Mouse (Mus musculus): Measurements from ENCODE around the gene Cgnl1.
"Not testable (repeated sequence)": the region's sequence is repeated elsewhere in the genome, so short reads cannot be mapped to it uniquely, and the experiment has no call there.

The Cgnl1 gene

DNA sequence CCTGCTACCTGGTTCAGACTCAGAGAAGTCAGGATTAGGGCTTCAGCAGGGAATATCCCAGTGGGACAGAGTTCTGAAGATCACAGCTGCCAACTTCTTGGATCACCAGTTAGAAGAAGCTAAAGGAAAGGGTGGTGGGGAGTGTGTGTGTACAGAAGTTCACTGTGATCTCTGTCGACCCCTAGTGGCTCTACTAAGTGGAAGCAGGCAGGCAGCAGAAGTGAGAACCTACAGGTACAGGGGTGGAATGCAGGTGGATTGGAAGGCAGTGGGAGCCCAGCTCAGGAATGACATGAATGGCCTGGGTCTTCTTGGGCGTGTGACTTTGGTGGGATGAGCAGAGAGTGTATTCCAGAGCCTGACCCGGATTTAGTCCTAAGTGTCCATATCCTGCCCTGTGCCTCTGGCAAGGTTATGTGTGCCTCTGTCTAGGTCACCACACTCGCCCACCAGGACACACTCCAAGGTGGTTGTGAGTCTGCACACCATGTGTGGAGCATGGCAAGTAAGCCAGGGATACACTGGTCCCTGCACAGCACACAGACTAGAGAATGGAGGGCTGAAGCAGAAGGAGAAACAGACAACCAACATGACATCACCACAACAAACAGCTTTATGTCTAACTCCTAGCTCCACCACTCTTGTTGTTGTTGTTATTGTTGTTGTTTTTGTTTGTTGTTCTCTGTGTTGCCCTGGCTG lies 147.4 kb downstream of the Cgnl1 start:
- peak; percentile 77 for DNase-seq (ENCODE audit: low spot score)

DNA sequence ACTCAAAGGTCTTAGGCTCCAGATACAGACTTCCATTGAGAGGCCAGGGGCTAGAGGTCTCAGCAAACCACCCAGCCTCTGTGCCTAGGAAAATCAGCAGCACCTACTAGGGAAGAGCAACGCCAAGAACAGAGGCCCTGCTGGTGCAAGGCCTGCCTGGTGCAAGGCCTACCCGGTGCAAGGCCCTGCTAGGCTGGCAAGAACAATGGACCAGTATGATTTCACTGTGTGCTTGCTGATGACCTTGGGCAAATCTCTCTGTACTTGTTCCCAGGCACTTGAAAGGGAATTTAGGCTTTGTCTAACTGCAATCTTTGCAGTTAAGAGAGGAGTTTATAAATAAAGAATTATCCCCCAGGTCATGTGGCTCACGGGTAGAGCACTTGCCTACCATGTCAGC lies 148.8 kb downstream of the Cgnl1 start:
- no peak for DNase-seq (ENCODE audit: low spot score)

DNA sequence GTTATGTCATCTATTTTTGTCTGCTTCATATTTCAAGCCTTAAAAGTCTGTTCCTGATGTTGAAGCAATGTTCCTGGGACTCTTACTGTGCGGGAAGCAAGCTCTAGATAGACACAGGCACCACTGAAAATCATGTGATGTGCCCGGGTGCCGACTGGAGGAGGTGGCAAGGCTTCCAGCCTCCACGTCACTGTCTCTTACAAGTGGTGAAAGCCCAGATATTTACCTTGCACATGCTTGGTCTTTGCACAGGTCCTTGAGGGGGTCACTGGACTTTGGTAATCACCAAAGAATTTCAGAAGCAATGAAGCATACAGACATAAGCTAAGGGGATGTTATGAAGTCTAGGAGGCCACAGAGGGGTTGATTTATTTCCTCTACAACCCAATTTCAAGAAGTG lies 149.4 kb downstream of the Cgnl1 start:
- no peak for DNase-seq (ENCODE audit: low spot score)

DNA sequence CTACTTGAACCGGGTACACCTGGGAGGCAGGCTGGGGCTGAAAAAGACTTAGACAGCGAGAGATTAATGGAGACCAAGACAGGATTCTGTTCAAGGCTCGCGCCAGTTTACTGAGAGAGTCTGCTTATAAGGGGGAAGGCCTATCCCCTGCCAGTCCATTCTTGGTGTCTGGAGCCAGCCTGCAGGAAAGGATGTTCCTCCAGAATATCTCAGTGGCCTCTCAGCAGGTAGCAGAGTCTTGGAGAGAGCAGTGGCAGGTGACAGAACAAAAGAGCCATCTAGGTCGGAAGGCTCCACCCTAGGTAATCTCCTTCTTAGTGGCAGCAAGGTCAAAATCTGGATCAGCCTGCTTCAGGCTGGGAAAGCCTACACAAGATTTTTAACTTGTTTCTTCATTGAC lies 151.3 kb downstream of the Cgnl1 start:
- not testable (repeated sequence) for DNase-seq (ENCODE audit: low spot score)

DNA sequence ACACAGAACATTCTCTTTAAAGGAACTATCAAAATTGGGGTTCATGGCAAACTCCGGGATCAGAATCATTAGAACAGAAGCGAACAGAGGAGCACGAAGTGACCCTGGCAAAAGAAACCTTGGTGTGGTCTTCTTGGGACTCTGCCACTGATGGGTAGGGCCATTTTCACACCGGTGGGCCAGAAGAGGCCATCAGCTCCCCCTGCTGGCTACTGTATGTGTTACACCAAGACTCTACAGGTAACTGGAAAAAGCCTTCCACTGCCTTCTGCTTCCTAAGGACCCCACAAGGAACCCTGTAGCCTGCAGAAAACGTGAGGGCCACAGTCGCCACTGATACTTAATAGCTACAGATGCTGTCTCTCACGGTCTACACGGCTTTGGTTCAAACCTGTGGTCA lies 154.0 kb downstream of the Cgnl1 start:
- peak; percentile 57 for DNase-seq (ENCODE audit: low spot score)

DNA sequence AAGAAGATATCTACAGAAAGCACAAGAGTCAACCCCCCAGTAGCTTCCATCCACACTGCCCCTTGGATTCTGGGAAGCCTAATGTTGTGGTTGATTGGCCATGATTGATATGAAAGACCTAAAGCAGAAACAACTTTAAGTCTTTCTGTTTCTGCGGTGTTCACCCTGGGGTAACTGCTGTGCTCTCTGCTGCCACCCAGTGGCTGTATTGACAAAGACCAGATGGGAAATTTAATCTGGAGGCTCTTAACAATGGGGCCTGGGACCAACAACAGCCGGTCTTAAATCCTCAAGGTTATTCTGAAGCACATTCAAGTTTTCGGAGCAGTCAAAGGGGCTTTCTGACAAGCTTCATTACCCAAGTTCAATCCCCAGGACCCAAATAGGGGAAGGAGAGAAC lies 155.2 kb downstream of the Cgnl1 start:
- peak; percentile 86 for DNase-seq (ENCODE audit: low spot score)

DNA sequence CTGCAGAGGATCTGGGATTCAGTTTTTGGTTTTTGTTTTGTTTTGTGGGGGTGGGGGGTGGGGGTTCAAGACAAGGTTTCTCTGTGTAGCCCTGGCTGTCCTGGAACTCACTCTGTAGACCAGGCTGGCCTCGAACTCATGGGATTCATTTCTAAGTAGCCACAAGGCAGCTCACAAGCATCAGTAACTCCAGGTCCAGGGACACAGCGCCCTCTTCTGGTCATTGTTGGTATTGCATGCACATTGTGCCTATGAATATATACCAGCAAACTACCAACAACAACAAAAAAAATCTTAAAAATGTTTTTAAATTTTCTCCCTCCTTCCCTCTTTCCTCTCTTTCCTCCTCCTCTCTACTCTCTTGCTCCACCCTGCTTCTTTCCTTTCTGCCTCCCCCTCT lies 156.8 kb downstream of the Cgnl1 start:
- peak; percentile 74 for DNase-seq (ENCODE audit: low spot score)

DNA sequence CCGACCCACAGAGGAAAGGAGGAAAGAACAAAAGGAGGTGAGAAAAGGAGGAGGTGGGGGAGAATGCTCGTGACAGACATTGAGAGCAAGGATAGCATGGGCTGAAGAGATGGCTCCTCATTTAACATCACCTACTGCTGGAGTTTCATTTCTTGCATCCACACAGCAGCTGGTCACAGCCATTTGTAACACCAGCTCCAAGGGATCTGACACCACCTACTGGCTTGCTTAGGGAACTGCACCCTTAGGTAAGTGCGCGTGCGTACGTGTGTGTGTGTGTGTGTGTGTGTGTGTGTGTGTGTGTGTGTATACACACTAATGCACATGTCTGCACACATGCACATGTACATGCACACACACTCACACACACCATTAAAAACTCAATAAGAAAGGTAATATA lies 158.4 kb downstream of the Cgnl1 start:
- peak; percentile 74 for DNase-seq (ENCODE audit: low spot score)

DNA sequence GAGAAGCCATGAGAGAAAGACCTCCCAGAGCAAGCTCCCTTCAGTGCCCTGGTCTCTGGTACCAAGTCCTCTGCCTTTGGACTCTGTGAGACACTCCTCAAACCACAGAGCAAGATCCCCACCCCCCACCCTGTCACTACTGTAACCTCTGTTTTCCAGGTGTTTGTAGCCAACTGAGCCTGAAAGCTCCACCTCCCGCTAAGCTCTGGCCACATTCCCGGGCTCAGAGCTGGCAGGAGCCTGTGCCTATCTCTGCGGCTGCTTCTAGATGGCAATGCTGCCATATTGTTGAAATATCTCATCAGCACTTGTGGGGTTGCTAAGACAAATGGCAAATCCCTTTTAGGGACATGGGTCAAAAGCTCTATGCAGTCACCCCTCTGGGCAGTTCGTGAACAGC lies 159.5 kb downstream of the Cgnl1 start:
- DNase-seq (ENCODE audit: low spot score) = no peak

DNA sequence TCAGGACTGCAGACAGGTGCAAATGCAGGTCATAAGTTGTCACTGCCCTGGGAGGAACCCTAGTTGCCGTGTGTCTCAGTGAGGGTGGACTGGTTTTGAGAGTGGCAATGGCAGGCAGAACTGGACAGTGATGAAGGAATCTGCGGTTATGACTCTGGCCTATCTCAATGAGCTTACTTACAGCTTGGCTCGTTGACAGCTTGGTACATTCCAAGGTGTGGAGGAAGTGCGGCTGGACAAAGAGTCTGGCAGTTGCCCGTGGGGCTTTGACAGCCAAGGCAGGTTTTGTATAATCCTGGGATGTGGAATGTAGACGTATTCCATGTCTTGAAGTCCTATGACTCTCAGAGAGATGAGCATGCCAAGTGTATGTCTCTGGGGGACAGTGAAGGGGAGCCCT lies 162.4 kb downstream of the Cgnl1 start:
- DNase-seq (ENCODE audit: low spot score) = no peak

DNA sequence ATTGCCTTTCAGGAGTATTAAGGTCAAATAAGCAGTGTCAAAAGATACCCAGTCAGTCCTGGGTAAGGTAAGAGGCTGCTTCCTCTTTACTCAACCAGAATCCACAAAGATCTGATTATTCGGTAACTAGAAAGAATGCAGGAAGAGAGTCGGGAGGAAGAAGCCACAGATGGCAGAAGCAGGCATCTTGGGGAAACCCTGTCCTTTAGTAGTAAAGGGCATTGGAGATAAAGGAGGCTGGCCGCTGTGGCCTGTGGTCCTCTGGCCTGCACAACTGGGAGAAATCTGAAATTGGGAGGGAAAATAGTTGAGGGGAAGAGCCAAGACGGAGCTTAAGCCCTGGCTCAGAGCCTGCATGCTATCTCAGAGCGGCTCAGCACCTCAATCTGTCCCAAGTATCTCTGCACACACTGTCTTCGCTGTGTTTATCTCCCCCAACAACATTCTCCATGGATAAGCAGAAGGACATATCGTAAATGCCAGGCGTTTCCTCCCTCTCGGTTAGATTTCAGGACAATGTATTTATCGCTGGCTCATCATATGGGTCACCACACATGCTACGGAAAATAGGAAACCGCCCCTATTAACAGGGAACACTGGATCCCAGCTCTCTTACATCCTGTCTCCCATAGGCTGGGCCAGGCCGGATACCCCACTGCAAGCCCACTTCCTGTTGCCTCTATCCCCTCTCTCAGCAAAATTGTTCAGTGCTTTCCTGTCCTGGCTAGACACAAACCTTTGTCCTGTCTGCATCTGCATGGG lies 164.9 kb downstream of the Cgnl1 start:
- DNase-seq (ENCODE audit: low spot score) = peak; percentile 22

DNA sequence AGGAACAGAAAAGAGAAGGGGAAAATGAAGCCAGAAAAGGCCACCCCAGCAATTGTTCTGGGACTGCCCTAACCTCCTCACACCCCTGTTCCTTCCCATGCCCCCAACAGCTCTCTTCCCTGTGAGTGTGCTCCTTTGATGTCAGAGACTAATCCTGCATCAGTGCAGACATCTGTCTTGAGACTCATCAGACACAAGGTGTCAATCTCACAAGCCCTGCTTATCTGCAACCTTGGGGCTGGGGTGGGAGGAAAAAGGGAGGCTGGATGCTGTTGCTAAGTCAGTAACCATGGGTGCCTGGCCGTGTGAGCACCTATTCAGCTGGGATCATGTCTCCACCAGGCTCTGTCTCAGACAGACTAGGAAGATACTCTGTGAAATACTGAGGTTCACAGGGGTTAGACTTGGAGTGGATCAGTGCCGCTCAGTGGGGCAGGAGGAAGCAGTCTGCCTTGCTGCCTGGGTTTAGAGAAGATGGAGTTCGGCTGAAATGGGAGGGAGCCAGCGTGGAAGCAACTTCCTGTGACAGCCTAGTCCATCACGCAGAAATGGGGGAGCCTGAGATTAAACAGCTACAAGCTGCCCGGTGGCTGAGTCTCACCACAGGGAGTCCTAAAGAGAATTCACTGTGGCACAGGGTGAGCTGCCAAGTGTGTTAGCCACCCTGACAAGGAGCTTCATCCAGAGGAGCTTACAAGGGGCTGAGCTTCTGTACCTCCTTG lies 166.3 kb downstream of the Cgnl1 start:
- no peak for DNase-seq (ENCODE audit: low spot score)

DNA sequence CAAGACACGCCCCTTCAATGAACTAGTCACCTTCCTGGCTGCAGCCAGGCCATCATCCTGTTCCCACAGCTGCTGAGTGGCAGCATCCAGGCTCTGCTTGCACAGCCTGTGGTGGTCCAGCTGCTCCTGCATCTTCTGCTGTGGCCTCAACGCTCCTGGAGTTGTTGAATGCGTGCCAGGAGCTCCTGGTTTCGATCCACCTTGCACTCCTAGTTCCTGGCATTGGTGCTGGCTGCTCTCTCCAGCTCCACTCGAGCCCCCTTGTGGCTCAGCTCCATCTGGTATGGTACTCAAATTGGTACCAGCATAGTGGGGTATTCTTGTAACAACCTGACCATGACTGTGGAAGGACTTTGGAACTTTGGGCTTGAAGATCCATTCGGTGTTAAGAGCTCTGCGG lies 171.5 kb downstream of the Cgnl1 start:
- DNase-seq (ENCODE audit: low spot score) = no peak

DNA sequence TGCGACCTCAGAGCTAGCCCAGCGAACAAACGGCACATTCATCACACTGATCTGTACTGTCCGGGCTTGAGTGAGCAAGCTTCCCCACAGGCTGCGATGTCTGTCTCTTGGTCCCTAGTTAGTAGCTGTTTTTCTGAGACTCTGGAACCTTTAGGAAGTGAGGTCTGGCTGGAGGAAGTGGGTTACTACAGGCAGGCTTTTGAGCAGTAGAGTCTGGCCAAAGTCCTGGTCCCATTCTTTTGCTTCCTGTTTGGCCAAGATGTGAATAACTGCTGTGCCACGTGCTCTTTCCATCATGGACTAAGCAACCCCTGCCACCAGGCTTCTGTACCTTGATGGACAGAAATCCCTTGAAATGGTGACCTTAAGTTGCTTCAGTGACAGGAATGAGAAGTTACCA lies 174.5 kb downstream of the Cgnl1 start:
- DNase-seq (ENCODE audit: low spot score) = no peak

DNA sequence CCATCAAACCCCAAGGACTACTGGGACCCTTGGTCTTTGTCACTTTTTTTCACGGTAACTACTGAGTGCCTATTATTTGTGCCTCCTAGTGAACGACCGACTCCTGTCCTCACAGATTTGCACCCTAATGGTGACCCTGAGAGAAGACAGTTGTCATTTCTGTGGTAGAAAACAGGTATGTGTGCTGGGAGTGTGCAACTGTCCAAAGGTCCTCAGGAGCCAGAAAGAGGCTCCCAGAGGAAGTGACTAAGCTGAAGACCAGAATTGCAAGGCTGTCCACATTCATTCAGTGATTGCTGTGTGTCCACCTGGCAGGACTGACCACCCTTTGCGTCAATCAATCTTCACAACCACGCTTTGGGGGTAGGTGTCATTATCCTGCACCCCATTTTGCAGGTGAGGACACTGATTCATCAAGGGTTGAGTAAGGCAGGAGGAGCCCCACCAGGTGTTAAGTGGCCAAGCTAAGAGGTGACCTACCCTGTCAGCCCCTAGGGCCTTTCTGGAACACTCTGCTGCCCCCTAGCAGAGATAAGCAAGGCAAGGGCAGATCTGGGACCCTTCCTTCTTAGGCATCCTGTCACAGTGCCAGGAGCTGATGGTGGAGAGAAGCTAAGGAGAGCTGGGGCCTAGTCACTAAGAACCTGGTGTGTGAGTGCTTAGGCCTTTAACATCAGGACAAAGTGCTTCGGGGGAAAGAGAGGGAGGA lies 178.7 kb downstream of the Cgnl1 start:
- DNase-seq (ENCODE audit: low spot score) = no peak

DNA sequence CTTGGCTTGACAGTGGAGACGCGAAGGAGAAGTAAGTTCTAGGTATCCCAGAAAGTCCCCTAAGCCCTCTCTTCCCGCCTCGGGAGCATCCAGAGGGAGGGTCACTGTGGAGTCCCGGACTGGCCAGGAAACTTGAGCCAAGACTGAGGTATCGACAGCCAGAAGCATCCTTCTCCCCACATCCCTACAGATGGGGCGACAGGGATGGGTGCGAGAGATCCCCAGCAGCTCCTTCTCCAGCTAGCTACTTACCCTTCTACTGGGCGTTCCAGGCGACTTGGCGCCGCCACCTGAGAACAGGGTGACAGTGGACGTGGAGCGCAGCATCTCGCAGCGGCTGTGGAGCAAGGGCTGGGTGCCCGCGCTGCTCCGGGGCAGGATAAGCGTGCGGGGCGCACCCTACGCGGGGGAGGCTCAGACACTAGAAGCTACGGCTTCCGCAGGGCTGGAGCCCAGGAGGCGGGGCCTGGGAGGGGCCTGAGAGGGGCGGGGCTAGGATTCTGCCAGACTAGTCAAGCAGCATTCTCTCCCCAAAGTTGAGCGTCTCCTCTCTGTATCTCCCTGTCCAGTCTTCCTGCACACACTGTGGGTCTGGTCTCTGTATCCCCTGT lies 179.4 kb downstream of the Cgnl1 start, which contains the start of gene Myzap:
Gene Myzap, minus strand, starts transcription at position 423 of the 611 bp plus-strand sequence.
- DNase-seq (ENCODE audit: low spot score) = peak; percentile 74

DNA sequence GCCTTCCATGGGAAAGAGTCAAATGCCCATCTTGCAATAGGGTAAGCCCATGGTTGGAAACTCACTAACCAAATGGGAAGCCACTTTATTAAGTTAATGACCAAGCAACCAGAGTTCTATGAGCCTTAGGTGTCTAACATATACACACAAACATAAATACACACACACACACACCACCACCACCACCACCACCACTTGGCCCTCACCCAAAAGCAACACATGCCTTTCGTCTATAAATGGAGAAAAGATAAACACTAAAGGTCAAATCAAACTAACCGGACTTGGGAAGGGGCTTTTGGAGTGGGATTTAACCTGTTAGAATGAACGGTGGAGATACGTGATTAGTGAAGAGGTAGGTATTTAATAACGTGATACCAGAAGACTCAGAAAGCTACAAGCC lies 180.3 kb downstream of the Cgnl1 start:
- DNase-seq (ENCODE audit: low spot score) = no peak

DNA sequence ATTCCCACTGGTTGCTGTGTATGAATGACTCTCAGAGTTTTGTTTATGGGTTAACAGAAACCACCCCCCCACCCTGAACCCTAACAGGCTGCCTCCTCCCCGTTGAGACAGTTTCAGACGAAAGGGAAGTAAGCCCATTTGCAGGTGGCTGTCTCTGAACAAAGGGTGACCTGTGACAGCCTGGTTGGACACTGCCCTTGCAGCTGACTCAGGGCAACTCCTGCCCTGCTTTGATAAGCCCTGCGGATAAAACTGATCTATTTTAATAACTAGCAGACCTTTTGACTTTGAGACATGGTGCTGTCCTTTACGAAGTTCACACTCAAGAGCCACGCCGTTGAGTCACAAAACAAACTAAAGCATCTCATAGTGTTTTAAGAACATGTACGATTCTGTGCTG lies 181.6 kb downstream of the Cgnl1 start:
- no peak for DNase-seq (ENCODE audit: low spot score)

DNA sequence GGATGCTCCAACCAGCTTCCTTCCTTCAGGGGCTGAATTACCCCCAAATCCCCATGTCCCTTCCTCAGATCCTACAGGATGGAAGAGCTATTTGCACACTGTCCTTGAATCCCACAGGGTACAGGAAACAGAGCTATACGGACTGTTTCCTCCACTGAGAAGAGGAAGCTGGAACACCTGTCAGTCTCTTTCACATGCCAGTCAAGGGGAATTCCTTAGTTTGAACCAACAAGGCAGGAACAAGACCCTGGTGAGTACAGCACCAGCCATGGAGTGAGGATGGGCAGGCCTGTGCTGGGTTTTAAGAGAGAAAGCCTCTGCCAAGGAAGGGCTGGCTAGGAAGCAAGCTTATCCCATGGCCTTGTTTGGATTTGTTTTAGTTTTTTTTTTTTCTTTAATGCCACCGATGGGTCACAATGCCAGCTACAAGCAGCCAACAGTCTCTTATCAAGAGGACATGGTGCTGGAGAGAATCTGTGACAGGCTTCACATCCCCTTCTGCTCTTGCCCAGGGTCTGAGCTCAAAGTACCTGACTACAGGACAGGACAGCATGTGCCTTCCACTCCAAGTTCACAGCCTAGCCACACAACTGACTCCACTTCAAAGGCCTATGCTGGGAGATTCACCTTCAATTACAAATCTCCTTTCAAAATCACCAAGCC lies 182.3 kb downstream of the Cgnl1 start:
- no peak for DNase-seq (ENCODE audit: low spot score)

DNA sequence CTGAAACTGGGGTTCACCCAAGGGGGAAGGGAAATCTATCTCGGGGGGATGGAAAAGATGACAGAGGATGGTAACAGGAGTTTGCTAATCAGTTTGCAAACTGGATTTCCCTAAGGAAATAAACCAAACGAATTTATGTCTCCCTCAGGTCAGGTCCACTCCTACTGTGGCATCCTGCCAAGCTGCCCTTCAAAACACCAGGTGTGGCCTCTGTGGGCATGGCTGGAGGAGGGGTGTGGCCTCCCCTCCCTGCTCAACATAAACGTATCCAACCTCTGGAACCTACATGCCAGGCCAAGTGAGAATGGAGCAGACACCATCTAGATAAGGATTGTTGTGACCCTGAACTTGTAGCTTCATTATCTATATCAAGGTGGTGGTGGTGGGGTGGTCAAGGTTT lies 185.0 kb downstream of the Cgnl1 start:
- no peak for DNase-seq (ENCODE audit: low spot score)

DNA sequence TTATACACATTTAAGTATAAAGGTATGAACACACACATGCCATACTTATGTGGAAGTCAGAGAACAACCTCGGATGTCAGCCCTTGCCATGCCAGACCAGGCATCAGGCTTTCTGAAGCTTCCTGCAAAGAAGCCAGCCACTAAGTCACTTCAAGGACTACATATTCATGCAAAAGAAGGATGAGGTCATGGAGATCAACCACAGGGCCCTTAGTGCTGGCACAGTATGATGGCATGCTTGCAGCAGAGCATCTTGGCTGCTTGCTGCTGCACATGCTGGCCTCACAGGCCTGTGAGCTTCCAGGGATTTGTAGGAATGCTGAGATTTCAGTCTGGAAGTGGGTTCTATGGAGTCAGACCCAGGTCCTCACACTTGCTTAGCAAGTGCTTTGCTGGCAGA lies 188.6 kb downstream of the Cgnl1 start:
- no peak for DNase-seq (ENCODE audit: low spot score)

Measured in embryo, embryonic 10 days (tissue).